Mouse (Mus musculus): Measurements from ENCODE around the gene Lrrc29. TPM values are rescaled to one million over a fixed set of nuclear protein-coding genes. Genes with fewer than 3 reads are reported as not detected.
A peak's percentile ranks its signal among the peaks of the same experiment; 100 is the strongest.

The Lrrc29 gene
- polyA plus RNA-seq, 1 experiment, result 1.5 TPM

DNA sequence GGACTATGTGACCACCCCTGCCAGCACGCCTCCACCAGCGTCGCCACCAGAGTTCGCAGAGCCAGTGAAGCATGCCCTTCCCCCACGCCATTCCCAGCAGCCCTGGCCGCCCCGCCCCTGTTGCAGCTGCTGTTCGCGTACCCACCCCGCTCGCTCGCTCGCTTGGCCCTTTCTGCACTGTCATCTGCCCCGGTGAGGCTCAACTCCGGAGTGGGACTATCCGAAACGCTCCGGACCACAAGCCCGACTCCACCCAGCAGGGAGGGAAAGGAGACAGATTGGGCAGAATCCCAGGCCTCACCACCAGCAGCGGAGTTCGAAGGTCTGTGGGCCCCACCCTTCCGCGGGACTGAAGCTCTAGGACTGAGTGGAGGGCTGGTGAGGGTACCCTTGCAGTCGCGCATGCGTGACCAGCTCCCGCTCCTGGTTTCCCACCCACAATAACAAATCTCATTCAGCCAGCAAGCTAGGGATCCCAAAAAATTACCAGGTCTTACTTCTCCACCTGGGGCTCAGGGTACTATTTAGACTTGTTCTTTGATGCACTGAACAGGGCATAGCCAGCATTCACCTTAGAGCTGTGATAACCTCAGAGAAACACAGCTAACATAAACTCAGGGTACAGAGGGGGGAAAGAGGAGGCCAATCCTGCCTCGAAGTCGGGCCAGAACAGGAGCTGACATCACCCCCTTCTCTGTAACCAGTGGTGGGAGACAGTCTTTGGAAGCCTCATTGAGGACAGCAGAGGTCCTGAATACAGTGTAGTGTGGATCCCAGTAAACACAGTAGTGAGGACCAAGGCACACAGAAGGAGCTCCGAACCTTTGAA is 49.6 kb downstream of the Lrrc29 start:
- Histone ChIP-seq H3K27ac (ENCODE audit: insufficient read depth, low read length) (no peak overlapping the region), H3K4me3 (ENCODE audit: low read depth, low read length) (peak overlapping the region; percentile 31), H3K9me3 (replicated peaks; ENCODE audit: control insufficient read depth, insufficient read depth, low read length, poor library complexity, severe bottlenecking) (no peaks in the 10 kb centered on the region), H3K9ac (ENCODE audit: low read depth, poor library complexity, severe bottlenecking) (peak overlapping the region; percentile 9; the same call in 1 of the 2 replicates), H3K27me3 (ENCODE audit: control insufficient read depth, insufficient read depth, low read length, poor library complexity, severe bottlenecking) (peaks cover 7% of the 10 kb centered on the region), H3K36me3 (ENCODE audit: control insufficient read depth, insufficient read depth, low read length, poor library complexity, severe bottlenecking) (no peaks in the 10 kb centered on the region), H3K4me1 (ENCODE audit: control insufficient read depth, insufficient read depth, low read length) (no peaks in the 10 kb centered on the region)
- TF ChIP-seq POLR2A (IDR thresholded peaks at IDR 0.05; ENCODE audit: insufficient read depth, low read length), result no peak
- TF ChIP-seq CTCF (IDR thresholded peaks at IDR 0.05; ENCODE audit: low read depth, low read length), result no peak
- 0 out of 2 replicates have a peak, but pooled peaks have one; percentile 7 for TF ChIP-seq EP300 (IDR thresholded peaks at IDR 0.05; ENCODE audit: insufficient read depth, low read depth, low read length)

DNA sequence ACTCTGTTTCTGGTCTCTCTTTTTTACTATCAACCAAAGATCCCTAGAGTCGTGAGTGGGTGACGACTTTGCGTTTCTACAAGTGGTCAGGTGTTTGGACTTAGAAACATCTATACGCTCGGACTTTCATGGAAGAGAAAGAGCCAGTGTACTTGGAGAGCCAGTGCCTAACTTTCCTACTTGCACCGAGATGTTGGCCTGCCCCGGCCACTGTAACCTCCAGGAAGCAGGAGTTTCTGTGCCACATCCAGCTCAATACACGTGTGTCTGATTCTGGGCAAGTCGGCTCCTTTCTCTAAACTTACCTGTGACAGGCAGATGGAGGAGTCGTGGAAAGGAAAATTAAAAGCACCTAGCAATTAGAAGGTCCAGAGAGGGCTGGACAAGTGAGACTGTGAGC is 50.2 kb downstream of the Lrrc29 start, which contains the start of gene Nol3:
Gene Nol3, plus strand, starts transcription at position 301 of the 400 bp plus-strand sequence.
- no peak within 1 kb of the TSS for H3K27ac ChIP-seq (ENCODE audit: insufficient read depth, low read length)
- peak within 1 kb of the TSS; percentile 31 for H3K4me3 ChIP-seq (ENCODE audit: low read depth, low read length)
- peaks cover 2% of the 10 kb centered on the region for H3K4me1 ChIP-seq (ENCODE audit: control insufficient read depth, insufficient read depth, low read length)
- TF ChIP-seq POLR2A (IDR thresholded peaks at IDR 0.05; ENCODE audit: insufficient read depth, low read length), result no peak
- no peak for TF ChIP-seq CTCF (IDR thresholded peaks at IDR 0.05; ENCODE audit: low read depth, low read length)
- TF ChIP-seq EP300 (IDR thresholded peaks at IDR 0.05; ENCODE audit: insufficient read depth, low read depth, low read length), result no peak
- no peaks in the 10 kb centered on the region for H3K9me3 ChIP-seq (replicated peaks; ENCODE audit: control insufficient read depth, insufficient read depth, low read length, poor library complexity, severe bottlenecking)
- H3K36me3 ChIP-seq (ENCODE audit: control insufficient read depth, insufficient read depth, low read length, poor library complexity, severe bottlenecking), result no peaks in the 10 kb centered on the region
- H3K27me3 ChIP-seq (ENCODE audit: control insufficient read depth, insufficient read depth, low read length, poor library complexity, severe bottlenecking), result peaks cover 10% of the 10 kb centered on the region
- H3K9ac ChIP-seq (ENCODE audit: low read depth, poor library complexity, severe bottlenecking), result peak within 1 kb of the TSS; percentile 9; the same call in 1 of the 2 replicates

- peaks cover 2% of the 10 kb centered on the region for H3K4me1 ChIP-seq (ENCODE audit: control insufficient read depth, insufficient read depth, low read length)
- no peaks in the 10 kb centered on the region for H3K9me3 ChIP-seq (replicated peaks; ENCODE audit: control insufficient read depth, insufficient read depth, low read length, poor library complexity, severe bottlenecking)
- no peaks in the 10 kb centered on the region for H3K36me3 ChIP-seq (ENCODE audit: control insufficient read depth, insufficient read depth, low read length, poor library complexity, severe bottlenecking)
- no peak overlapping the region for H3K9ac ChIP-seq (ENCODE audit: low read depth, poor library complexity, severe bottlenecking)
- peaks cover 13% of the 10 kb centered on the region for H3K27me3 ChIP-seq (ENCODE audit: control insufficient read depth, insufficient read depth, low read length, poor library complexity, severe bottlenecking)
- no peak overlapping the region for H3K27ac ChIP-seq (ENCODE audit: insufficient read depth, low read length)
- H3K4me3 ChIP-seq (ENCODE audit: low read depth, low read length), result no peak overlapping the region
- TF ChIP-seq CTCF (IDR thresholded peaks at IDR 0.05; ENCODE audit: low read depth, low read length), result no peak
- no peak for TF ChIP-seq EP300 (IDR thresholded peaks at IDR 0.05; ENCODE audit: insufficient read depth, low read depth, low read length)
- TF ChIP-seq POLR2A (IDR thresholded peaks at IDR 0.05; ENCODE audit: insufficient read depth, low read length), result no peak
Measured at GRCm38 (mm10) chr8:105275387-105275786, 50.7 kb downstream of the Lrrc29 start.

GRCm38 (mm10) chr8:105270916-105271186 is 55.2 kb downstream of the Lrrc29 start:
- TF ChIP-seq POLR2A (IDR thresholded peaks at IDR 0.05; ENCODE audit: insufficient read depth, low read length), result no peak
- TF ChIP-seq CTCF (IDR thresholded peaks at IDR 0.05; ENCODE audit: low read depth, low read length), result no peak
- TF ChIP-seq EP300 (IDR thresholded peaks at IDR 0.05; ENCODE audit: insufficient read depth, low read depth, low read length), result no peak
- Histone ChIP-seq H3K4me1 (ENCODE audit: control insufficient read depth, insufficient read depth, low read length) (peaks cover 2% of the 10 kb centered on the region), H3K4me3 (ENCODE audit: low read depth, low read length) (peak overlapping the region; percentile 61), H3K9ac (ENCODE audit: low read depth, poor library complexity, severe bottlenecking) (no peak overlapping the region), H3K9me3 (replicated peaks; ENCODE audit: control insufficient read depth, insufficient read depth, low read length, poor library complexity, severe bottlenecking) (no peaks in the 10 kb centered on the region), H3K27me3 (ENCODE audit: control insufficient read depth, insufficient read depth, low read length, poor library complexity, severe bottlenecking) (peaks cover 18% of the 10 kb centered on the region), H3K36me3 (ENCODE audit: control insufficient read depth, insufficient read depth, low read length, poor library complexity, severe bottlenecking) (no peaks in the 10 kb centered on the region), H3K27ac (ENCODE audit: insufficient read depth, low read length) (no peak overlapping the region)

DNA sequence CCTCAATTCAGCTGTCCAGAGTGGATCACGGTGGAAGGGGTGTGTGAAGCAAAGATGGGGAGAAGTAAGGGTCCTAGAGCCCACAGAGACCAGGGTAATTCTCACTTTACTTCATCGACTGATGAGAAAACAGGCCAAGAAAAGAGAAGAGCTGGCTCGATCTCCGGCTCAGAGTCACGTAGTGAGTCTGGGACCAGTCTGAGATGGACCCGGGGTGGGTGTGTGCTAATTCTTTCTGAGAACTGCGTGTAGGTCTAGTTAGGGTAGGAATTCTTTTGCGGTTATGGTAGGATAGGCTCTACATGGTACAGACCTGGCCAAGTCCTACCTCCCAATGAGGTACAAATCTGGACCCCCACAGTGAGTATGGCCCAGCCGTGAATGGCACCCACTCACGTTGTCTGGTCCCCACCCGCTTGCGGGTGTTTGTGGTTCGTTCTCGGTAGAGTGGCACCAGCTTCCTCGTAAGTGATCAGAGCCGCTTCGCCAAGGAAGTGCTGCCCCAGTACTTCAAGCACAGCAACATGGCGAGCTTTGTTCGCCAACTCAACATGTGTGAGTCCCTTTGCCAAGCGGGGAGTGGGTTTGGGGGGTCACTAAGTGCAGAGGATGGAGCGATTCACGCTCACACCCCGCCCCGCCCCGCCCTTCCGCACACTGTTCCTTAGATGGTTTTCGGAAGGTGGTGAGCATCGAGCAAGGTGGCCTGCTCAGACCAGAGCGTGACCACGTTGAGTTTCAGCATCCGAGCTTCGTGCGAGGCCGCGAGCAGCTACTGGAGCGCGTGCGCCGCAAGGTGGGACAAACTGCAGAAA is 55.8 kb downstream of the Lrrc29 start:
- Histone ChIP-seq H3K9me3 (replicated peaks; ENCODE audit: control insufficient read depth, insufficient read depth, low read length, poor library complexity, severe bottlenecking) (no peaks in the 10 kb centered on the region), H3K36me3 (ENCODE audit: control insufficient read depth, insufficient read depth, low read length, poor library complexity, severe bottlenecking) (no peaks in the 10 kb centered on the region), H3K4me1 (ENCODE audit: control insufficient read depth, insufficient read depth, low read length) (peaks cover 2% of the 10 kb centered on the region), H3K27me3 (ENCODE audit: control insufficient read depth, insufficient read depth, low read length, poor library complexity, severe bottlenecking) (peaks cover 18% of the 10 kb centered on the region), H3K9ac (ENCODE audit: low read depth, poor library complexity, severe bottlenecking) (peak overlapping the region; percentile 54), H3K4me3 (ENCODE audit: low read depth, low read length) (peak overlapping the region; percentile 61), H3K27ac (ENCODE audit: insufficient read depth, low read length) (no peak overlapping the region)
- TF ChIP-seq EP300 (IDR thresholded peaks at IDR 0.05; ENCODE audit: insufficient read depth, low read depth, low read length) (no peak), CTCF (IDR thresholded peaks at IDR 0.05; ENCODE audit: low read depth, low read length) (no peak), POLR2A (IDR thresholded peaks at IDR 0.05; ENCODE audit: insufficient read depth, low read length) (no peak)

Data from ES-Bruce4 (cell line).